Mouse (Mus musculus) bone marrow, adult 2 months (tissue): Measurements from ENCODE around the gene Ckap2l. TPM values are rescaled to one million over a fixed set of nuclear protein-coding genes. Genes with fewer than 3 reads are reported as not detected.
A peak's percentile ranks its signal among the peaks of the same experiment; 100 is the strongest.

Source experiments
- H3K27ac ChIP-seq: fragments of 200-500 bp; 2 replicates; pipeline ENCODE4 v1.5.1; 2012; ENCODE audit warnings: low read depth, mild to moderate bottlenecking, control low read depth, inconsistent platforms, low read length; ENCODE audit not compliant: control insufficient read depth, poor library complexity, insufficient read depth
- H3K4me1 ChIP-seq: fragments of 200-500 bp; 2 replicates; pipeline ENCODE4 v1.6.1; 2011; ENCODE audit warnings: low read length; ENCODE audit not compliant: control insufficient read depth, insufficient read depth
- H3K4me3 ChIP-seq: fragments of 200-500 bp; replicated peaks from 2 replicates; pipeline ENCODE3; 2011; ENCODE audit warnings: mild to moderate bottlenecking, low read depth, low read length, control low read depth; ENCODE audit not compliant: control insufficient read depth
- CTCF ChIP-seq: fragments of 200-500 bp; IDR thresholded peaks from 2 replicates; pipeline ENCODE4 v1.5.1; 2011; ENCODE audit warnings: low read length, control low read depth; ENCODE audit not compliant: control insufficient read depth, insufficient read depth
- POLR2A ChIP-seq: fragments of 200-500 bp; IDR thresholded peaks from 2 replicates; pipeline ENCODE4 v1.6.1; 2011; ENCODE audit warnings: low read depth, mild to moderate bottlenecking, control low read depth, low read length, borderline replicate concordance; ENCODE audit not compliant: control insufficient read depth
- WGBS: fragments of 180-500 bp; shearing (Covaris S2); methylation state at CpG from one replicate; pipeline ENCODE4 v1.1.7; 2018; 5-methylcytosine and 5-hydroxymethylcytosine counted together
- polyA plus RNA-seq: library from polyadenylated mRNA; stranded (reverse); fragments of >200 nt; gene quantifications from 2 replicates; pipeline ENCODE4 v1.2.4, GENCODE M21; 2011; ENCODE audit warnings: low replicate concordance; ENCODE audit not compliant: missing spikeins, insufficient read depth, insufficient read length

Gene Ckap2l
- polyA plus RNA-seq, 1 experiment, result 27.3 TPM

GRCm38 (mm10) chr2:129320033-129320605 lies 23.1 kb upstream of the Ckap2l start:
- TF ChIP-seq CTCF (no peak), POLR2A (no peak)
- 36% methylated on average over 8 of the region's 8 CpGs for WGBS
- Histone ChIP-seq H3K4me1 (no peaks in the 10 kb centered on the region; the same call in 1 of the 2 replicates), H3K27ac (no peak overlapping the region), H3K4me3 (no peak overlapping the region)

GRCm38 (mm10) chr2:129315831-129316230 lies 18.8 kb upstream of the Ckap2l start:
- WGBS, result 31% methylated on average over 4 of the region's 4 CpGs
- H3K27ac ChIP-seq, result no peak overlapping the region
- TF ChIP-seq CTCF (no peak), POLR2A (no peak)
- H3K4me3 ChIP-seq, result no peak overlapping the region
- peaks cover 1% of the 10 kb centered on the region; the same call in 1 of the 2 replicates for H3K4me1 ChIP-seq

DNA sequence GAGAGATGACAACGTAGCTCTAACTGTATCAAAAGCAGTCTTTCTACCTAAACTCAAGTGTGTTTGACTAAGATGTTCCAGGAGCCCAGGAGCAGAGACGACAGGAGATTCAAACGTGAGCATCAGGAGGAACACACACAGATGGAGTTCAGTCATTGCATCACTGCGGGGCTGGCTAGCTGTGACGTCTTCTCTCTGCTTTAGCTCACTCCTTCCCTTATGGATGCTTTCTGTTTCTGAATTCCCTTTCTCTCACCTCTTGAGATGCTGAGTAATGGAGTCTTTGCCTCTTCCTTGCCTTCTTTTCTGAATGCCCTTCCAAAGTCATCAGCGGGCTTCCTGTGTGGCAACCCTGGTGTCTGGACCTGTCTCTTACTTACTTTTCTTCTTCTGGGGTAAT lies 17.9 kb upstream of the Ckap2l start:
- peaks cover 1% of the 10 kb centered on the region; the same call in 1 of the 2 replicates for H3K4me1 ChIP-seq
- TF ChIP-seq CTCF (no peak), POLR2A (no peak)
- WGBS, result 52% methylated on average over 6 of the region's 6 CpGs
- H3K27ac ChIP-seq, result no peak overlapping the region
- H3K4me3 ChIP-seq, result no peak overlapping the region

- Histone ChIP-seq H3K4me1 (peaks cover 1% of the 10 kb centered on the region; the same call in 1 of the 2 replicates), H3K4me3 (no peak overlapping the region), H3K27ac (no peak overlapping the region; the same call in 1 of the 2 replicates)
- no peak for TF ChIP-seq POLR2A
- no peak for TF ChIP-seq CTCF
- WGBS, result 12% methylated on average over 1 of the region's 1 CpGs
Measured at GRCm38 (mm10) chr2:129313934-129314333, 16.9 kb upstream of the Ckap2l start.

- WGBS, result 54% methylated on average over 7 of the region's 7 CpGs
- Histone ChIP-seq H3K4me3 (no peak within 1 kb of the TSS), H3K27ac (no peak within 1 kb of the TSS), H3K4me1 (peaks cover 1% of the 10 kb centered on the region; the same call in 1 of the 2 replicates)
- TF ChIP-seq CTCF (no peak), POLR2A (no peak)
Measured at GRCm38 (mm10) chr2:129309836-129310235, 12.8 kb upstream of the Ckap2l start, which contains the start of gene Il1a. Gene Il1a (minus strand): TSS chr2:129309972.

DNA sequence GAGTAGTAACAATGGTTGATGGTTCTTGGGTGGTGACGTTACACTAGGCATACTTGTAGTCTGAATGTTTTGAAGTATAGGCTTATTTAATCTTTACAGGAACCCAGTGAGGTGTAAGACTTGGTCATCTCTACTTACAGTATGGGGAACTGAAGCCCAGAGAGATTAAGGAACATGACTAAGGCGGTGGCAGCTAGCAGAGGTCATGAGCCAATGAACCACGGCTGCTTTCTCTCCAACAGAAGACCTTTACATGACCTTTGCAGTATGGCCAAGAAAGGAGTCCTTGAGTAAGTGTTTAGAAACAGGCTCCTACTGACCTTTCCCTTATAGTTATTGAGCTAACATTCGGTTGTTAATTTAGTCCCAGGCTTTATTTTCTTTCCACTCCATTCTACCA lies 9.0 kb upstream of the Ckap2l start:
- whole genome bisulfite sequencing, result 63% methylated on average over 4 of the region's 4 CpGs
- TF ChIP-seq POLR2A (no peak), CTCF (no peak)
- no peaks in the 10 kb centered on the region; the same call in 1 of the 2 replicates for H3K4me1 ChIP-seq
- H3K4me3 ChIP-seq, result no peak overlapping the region
- no peak overlapping the region for H3K27ac ChIP-seq

- peak overlapping the region; percentile 79 for H3K4me3 ChIP-seq
Measured at GRCm38 (mm10) chr2:129297589-129297982, 574 bp upstream of the Ckap2l start.

DNA sequence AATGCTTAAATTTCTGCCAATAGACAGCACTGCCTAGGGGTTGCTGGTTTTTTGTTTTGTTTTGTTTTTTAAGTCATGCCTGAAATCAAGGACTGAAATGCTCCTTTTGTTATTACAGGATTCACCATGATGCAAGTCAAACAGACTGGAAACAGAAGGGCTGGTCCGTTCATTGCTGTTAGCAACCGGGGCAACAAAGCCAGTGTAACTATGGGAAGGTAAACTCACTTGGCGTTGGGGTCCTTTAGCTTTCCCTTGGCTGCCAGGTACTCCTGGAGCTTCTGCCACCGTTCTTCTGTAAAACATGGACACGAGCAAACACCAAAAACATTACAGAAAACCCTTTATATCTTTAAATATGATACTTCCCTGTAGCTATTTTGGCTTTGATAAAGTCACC lies 926 bp downstream of the Ckap2l start:
- peaks cover 2% of the 10 kb centered on the region for H3K4me1 ChIP-seq
- TF ChIP-seq POLR2A (no peak), CTCF (no peak)
- H3K4me3 ChIP-seq, result peak overlapping the region; percentile 83
- WGBS, result 58% methylated on average over 5 of the region's 5 CpGs
- H3K27ac ChIP-seq, result no peak overlapping the region

More at GRCm38 (mm10) chr2:129297589-129297982, 574 bp upstream of the Ckap2l start:
- WGBS, result 1% methylated on average over 10 of the region's 10 CpGs
- no peak for TF ChIP-seq POLR2A
- no peak for TF ChIP-seq CTCF
- Histone ChIP-seq H3K27ac (peak overlapping the region; percentile 94), H3K4me1 (peaks cover 2% of the 10 kb centered on the region)

- H3K4me3 ChIP-seq, result peak overlapping the region; percentile 37
- peaks cover 2% of the 10 kb centered on the region for H3K4me1 ChIP-seq
- no peak overlapping the region for H3K27ac ChIP-seq
- WGBS, result 95% methylated on average over 5 of the region's 5 CpGs
- TF ChIP-seq CTCF, result no peak
- no peak for TF ChIP-seq POLR2A
Measured at GRCm38 (mm10) chr2:129295075-129295474, 1.9 kb downstream of the Ckap2l start.
